Mouse (Mus musculus) liver, embryonic 14.5 days (tissue): ENCODE results near the gene Pygo2.

Experiments
- CTCF ChIP-seq: IDR thresholded peaks from 2 replicates; pipeline ENCODE4 v1.5.1; 2016; ENCODE audit warnings: antibody characterized with exemption, low read depth, control low read depth
- EP300 ChIP-seq: IDR thresholded peaks from 2 replicates; pipeline ENCODE4 v1.6.1; 2016; ENCODE audit warnings: antibody characterized with exemption, low read depth

DNA sequence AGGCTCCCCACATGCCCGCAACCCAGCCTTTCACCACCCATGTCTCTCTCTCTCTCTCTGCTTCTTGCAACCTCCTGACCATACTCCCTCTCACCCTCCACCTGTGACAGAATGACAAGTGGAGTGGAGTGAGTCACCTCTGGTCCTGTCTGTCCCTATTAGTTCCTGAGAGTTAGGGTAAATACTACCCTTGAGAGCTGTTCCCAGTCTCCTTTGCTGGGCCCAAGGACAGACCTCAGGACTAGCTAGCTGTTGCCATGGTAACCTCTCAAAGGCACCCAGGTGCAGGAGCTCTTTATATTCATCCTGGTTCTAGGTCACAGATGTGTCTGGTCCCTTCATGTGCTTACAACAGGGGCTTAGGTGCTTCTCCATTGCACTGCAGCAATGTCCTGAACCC lies 21.9 kb downstream of the Pygo2 start:
- no peak for TF ChIP-seq CTCF
- no peak for TF ChIP-seq EP300
